Mouse (Mus musculus): ENCODE measurements at regions not wholly inside any gene's neighbourhood (a gene's known extent, or its start where the extent isn't known, plus 50 kb on each side); places are given as distances from the start of the nearest gene placed in this dataset.

GRCm38 (mm10) chr16:86501074-86501952 lies 599.7 kb upstream of the Adamts5 start:
- Histone ChIP-seq H3K4me3 (ENCODE audit: control insufficient read depth in 1 of 2, insufficient read depth in 1 of 2, low read depth in 1 of 2, low read length in 2 of 2) (no peak overlapping the region), H3K27me3 (ENCODE audit: control insufficient read depth, insufficient read depth, low read length) (no peaks in the 10 kb centered on the region), H3K27ac (replicated peaks in 1 of 2; ENCODE audit: control insufficient read depth in 1 of 2, insufficient read depth in 1 of 2, low read depth in 2 of 2, low read length in 2 of 2) (no peak overlapping the region), H3K4me1 (ENCODE audit: control insufficient read depth in 2 of 2, insufficient read depth in 2 of 2, low read length in 2 of 2) (no peaks in the 10 kb centered on the region), H3K4me2 (ENCODE audit: low read length) (no peak overlapping the region), H3K9me3 (ENCODE audit: control insufficient read depth, low read length) (no peaks in the 10 kb centered on the region), H3K36me3 (ENCODE audit: control insufficient read depth, insufficient read depth, low read length) (no peaks in the 10 kb centered on the region), H3K9ac (ENCODE audit: low read length) (no peak overlapping the region)
- 52% methylated on average over 3 of the region's 3 CpGs for WGBS
- ATAC-seq (ENCODE audit: insufficient number of reproducible peaks, insufficient read depth, low FRiP score, low read depth), result no peak

GRCm38 (mm10) chr16:86475145-86475544 lies 573.5 kb upstream of the Adamts5 start:
- Histone ChIP-seq H3K4me2 (ENCODE audit: low read length) (no peak overlapping the region), H3K27ac (replicated peaks in 1 of 2; ENCODE audit: control insufficient read depth in 1 of 2, insufficient read depth in 1 of 2, low read depth in 2 of 2, low read length in 2 of 2) (no peak overlapping the region), H3K36me3 (ENCODE audit: control insufficient read depth, insufficient read depth, low read length) (no peaks in the 10 kb centered on the region), H3K9ac (ENCODE audit: low read length) (no peak overlapping the region), H3K27me3 (ENCODE audit: control insufficient read depth, insufficient read depth, low read length) (no peaks in the 10 kb centered on the region), H3K9me3 (ENCODE audit: control insufficient read depth, low read length) (no peaks in the 10 kb centered on the region), H3K4me3 (ENCODE audit: control insufficient read depth in 1 of 2, insufficient read depth in 1 of 2, low read depth in 1 of 2, low read length in 2 of 2) (no peak overlapping the region), H3K4me1 (ENCODE audit: control insufficient read depth in 2 of 2, insufficient read depth in 2 of 2, low read length in 2 of 2) (no peaks in the 10 kb centered on the region)
- ATAC-seq (ENCODE audit: insufficient number of reproducible peaks, insufficient read depth, low FRiP score, low read depth), result no peak
- WGBS, result 76% methylated on average over 1 of the region's 1 CpGs

- Histone ChIP-seq H3K4me1 (ENCODE audit: control insufficient read depth in 2 of 2, insufficient read depth in 2 of 2, low read length in 2 of 2) (no peaks in the 10 kb centered on the region), H3K36me3 (ENCODE audit: control insufficient read depth, insufficient read depth, low read length) (no peaks in the 10 kb centered on the region), H3K9me3 (ENCODE audit: control insufficient read depth, low read length) (no peaks in the 10 kb centered on the region), H3K4me2 (ENCODE audit: low read length) (no peak overlapping the region), H3K9ac (ENCODE audit: low read length) (no peak overlapping the region), H3K27ac (replicated peaks in 1 of 2; ENCODE audit: control insufficient read depth in 1 of 2, insufficient read depth in 1 of 2, low read depth in 2 of 2, low read length in 2 of 2) (no peak overlapping the region), H3K27me3 (ENCODE audit: control insufficient read depth, insufficient read depth, low read length) (no peaks in the 10 kb centered on the region), H3K4me3 (ENCODE audit: control insufficient read depth in 1 of 2, insufficient read depth in 1 of 2, low read depth in 1 of 2, low read length in 2 of 2) (no peak overlapping the region)
- no peak for ATAC-seq (ENCODE audit: insufficient number of reproducible peaks, insufficient read depth, low FRiP score, low read depth)
- WGBS, result 57% methylated on average over 4 of the region's 4 CpGs
These were observed 571.6 kb upstream of the Adamts5 start for GRCm38 (mm10) chr16:86473059-86473740.

- H3K9me3 ChIP-seq (ENCODE audit: control insufficient read depth, low read length), result no peaks in the 10 kb centered on the region
- H3K4me3 ChIP-seq (ENCODE audit: control insufficient read depth in 1 of 2, insufficient read depth in 1 of 2, low read depth in 1 of 2, low read length in 2 of 2), result no peak overlapping the region
- no peak for ATAC-seq (ENCODE audit: insufficient number of reproducible peaks, insufficient read depth, low FRiP score, low read depth)
- no peaks in the 10 kb centered on the region for H3K4me1 ChIP-seq (ENCODE audit: control insufficient read depth in 2 of 2, insufficient read depth in 2 of 2, low read length in 2 of 2)
- H3K27me3 ChIP-seq (ENCODE audit: control insufficient read depth, insufficient read depth, low read length), result no peaks in the 10 kb centered on the region
- H3K36me3 ChIP-seq (ENCODE audit: control insufficient read depth, insufficient read depth, low read length), result no peaks in the 10 kb centered on the region
- no peak overlapping the region for H3K4me2 ChIP-seq (ENCODE audit: low read length)
- H3K27ac ChIP-seq (replicated peaks in 1 of 2; ENCODE audit: control insufficient read depth in 1 of 2, insufficient read depth in 1 of 2, low read depth in 2 of 2, low read length in 2 of 2), result no peak overlapping the region
- no peak overlapping the region for H3K9ac ChIP-seq (ENCODE audit: low read length)
- 82% methylated on average over 9 of the region's 9 CpGs for WGBS
These were observed 559.4 kb upstream of the Adamts5 start for GRCm38 (mm10) chr16:86461073-86461472.

- no peak overlapping the region for H3K9ac ChIP-seq (ENCODE audit: low read length)
- no peaks in the 10 kb centered on the region for H3K27me3 ChIP-seq (ENCODE audit: control insufficient read depth, insufficient read depth, low read length)
- H3K9me3 ChIP-seq (ENCODE audit: control insufficient read depth, low read length), result no peaks in the 10 kb centered on the region
- 77% methylated on average over 3 of the region's 3 CpGs for WGBS
- no peak overlapping the region for H3K4me3 ChIP-seq (ENCODE audit: control insufficient read depth in 1 of 2, insufficient read depth in 1 of 2, low read depth in 1 of 2, low read length in 2 of 2)
- no peak for ATAC-seq (ENCODE audit: insufficient number of reproducible peaks, insufficient read depth, low FRiP score, low read depth)
- H3K36me3 ChIP-seq (ENCODE audit: control insufficient read depth, insufficient read depth, low read length), result no peaks in the 10 kb centered on the region
- H3K27ac ChIP-seq (replicated peaks in 1 of 2; ENCODE audit: control insufficient read depth in 1 of 2, insufficient read depth in 1 of 2, low read depth in 2 of 2, low read length in 2 of 2), result no peak overlapping the region
- H3K4me1 ChIP-seq (ENCODE audit: control insufficient read depth in 2 of 2, insufficient read depth in 2 of 2, low read length in 2 of 2), result 0 out of 4 replicates have a peak, but pooled peaks cover 0 to 4% of the 10 kb centered on the region in 2 experiments
- no peak overlapping the region for H3K4me2 ChIP-seq (ENCODE audit: low read length)
These were observed 555.0 kb upstream of the Adamts5 start for GRCm38 (mm10) chr16:86456649-86457048.

- no peaks in the 10 kb centered on the region for H3K36me3 ChIP-seq (ENCODE audit: control insufficient read depth, insufficient read depth, low read length)
- H3K4me2 ChIP-seq (ENCODE audit: low read length), result no peak overlapping the region
- 0 out of 4 replicates have a peak, but pooled peaks cover 0 to 4% of the 10 kb centered on the region in 2 experiments for H3K4me1 ChIP-seq (ENCODE audit: control insufficient read depth in 2 of 2, insufficient read depth in 2 of 2, low read length in 2 of 2)
- H3K27ac ChIP-seq (replicated peaks in 1 of 2; ENCODE audit: control insufficient read depth in 1 of 2, insufficient read depth in 1 of 2, low read depth in 2 of 2, low read length in 2 of 2), result no peak overlapping the region
- no peak overlapping the region for H3K4me3 ChIP-seq (ENCODE audit: control insufficient read depth in 1 of 2, insufficient read depth in 1 of 2, low read depth in 1 of 2, low read length in 2 of 2)
- H3K9ac ChIP-seq (ENCODE audit: low read length), result no peak overlapping the region
- no peaks in the 10 kb centered on the region for H3K27me3 ChIP-seq (ENCODE audit: control insufficient read depth, insufficient read depth, low read length)
- no peaks in the 10 kb centered on the region for H3K9me3 ChIP-seq (ENCODE audit: control insufficient read depth, low read length)
- ATAC-seq (ENCODE audit: insufficient number of reproducible peaks, insufficient read depth, low FRiP score, low read depth), result no peak
- 55% methylated on average over 3 of the region's 3 CpGs for WGBS
These were observed 553.2 kb upstream of the Adamts5 start for GRCm38 (mm10) chr16:86454810-86455209.

- Histone ChIP-seq H3K36me3 (ENCODE audit: control insufficient read depth, insufficient read depth, low read length) (no peaks in the 10 kb centered on the region), H3K27ac (replicated peaks in 1 of 2; ENCODE audit: control insufficient read depth in 1 of 2, insufficient read depth in 1 of 2, low read depth in 2 of 2, low read length in 2 of 2) (no peak overlapping the region), H3K4me3 (ENCODE audit: control insufficient read depth in 1 of 2, insufficient read depth in 1 of 2, low read depth in 1 of 2, low read length in 2 of 2) (no peak overlapping the region), H3K9me3 (ENCODE audit: control insufficient read depth, low read length) (no peaks in the 10 kb centered on the region), H3K4me1 (ENCODE audit: control insufficient read depth in 2 of 2, insufficient read depth in 2 of 2, low read length in 2 of 2) (0 out of 4 replicates have a peak, but pooled peaks cover 0 to 4% of the 10 kb centered on the region in 2 experiments), H3K4me2 (ENCODE audit: low read length) (no peak overlapping the region), H3K9ac (ENCODE audit: low read length) (no peak overlapping the region), H3K27me3 (ENCODE audit: control insufficient read depth, insufficient read depth, low read length) (no peaks in the 10 kb centered on the region)
- ATAC-seq (ENCODE audit: insufficient number of reproducible peaks, insufficient read depth, low FRiP score, low read depth), result no peak
These were observed 552.4 kb upstream of the Adamts5 start for GRCm38 (mm10) chr16:86454031-86454430.
